ENCODE assay signal across 17 mouse cellular contexts in genomic region chr19:28192248-28192647, GRCm38 (mm10).
DNase-seq lines count a peak whose midpoint lies in the region; ATAC-seq and TF ChIP-seq lines count a peak whose summit lies in the region.
"Had no signal": no experiment of that assay in that cellular context is flagged by ENCODE, and none has a peak within 500 bp of the region (broad histone marks: within the 10 kb centered on the region; RNA-seq: fewer than 3 reads in every experiment).

No protein-coding gene starts in this region.

- H3K27ac ChIP-seq in forebrain, embryonic 14.5 days (ENCODE audit: low read depth, low read length) = no peak overlapping the region
- no peak overlapping the region for H3K27ac ChIP-seq in forebrain, postnatal 0 days (ENCODE audit: low read depth, low read length)
- H3K27ac ChIP-seq in kidney, embryonic 15.5 days = peak overlapping the region; percentile 75; the same call in 1 of the 2 replicates
- H3K27ac ChIP-seq in midbrain, embryonic 10.5 days (replicated peaks) = 0 out of 2 replicates have a peak overlapping the region, but pooled peaks have one; percentile 53
- no peak overlapping the region for H3K27ac ChIP-seq in midbrain, embryonic 15.5 days
- H3K27ac ChIP-seq: embryonic facial prominence, embryonic 10.5 days; forebrain, embryonic 15.5 days; hindbrain, embryonic 10.5 days had no signal

- H3K9me3 ChIP-seq in forebrain, embryonic 14.5 days (replicated peaks; ENCODE audit: control insufficient read depth, low read length) = no peaks in the 10 kb centered on the region; the same call in 1 of the 2 replicates
- H3K9me3 ChIP-seq in forebrain, postnatal 0 days (ENCODE audit: low read length) = 0 out of 2 replicates have a peak, but pooled peaks cover 4% of the 10 kb centered on the region
- no peaks in the 10 kb centered on the region; the same call in 1 of the 2 replicates for H3K9me3 ChIP-seq in kidney, embryonic 15.5 days (replicated peaks)
- H3K9me3 ChIP-seq in midbrain, embryonic 10.5 days (replicated peaks) = peaks cover 4% of the 10 kb centered on the region; the same call in 1 of the 2 replicates
- no peaks in the 10 kb centered on the region for H3K9me3 ChIP-seq in midbrain, embryonic 15.5 days
- H3K9me3 ChIP-seq: embryonic facial prominence, embryonic 10.5 days; forebrain, embryonic 15.5 days; heart, embryonic 12.5 days; hindbrain, embryonic 10.5 days had no signal

- peaks cover 7% of the 10 kb centered on the region; the same call in 1 of the 2 replicates for H3K4me1 ChIP-seq in forebrain, embryonic 14.5 days (ENCODE audit: control insufficient read depth, insufficient read depth, low read length)
- no peaks in the 10 kb centered on the region for H3K4me1 ChIP-seq in forebrain, postnatal 0 days (ENCODE audit: insufficient read depth)
- H3K4me1 ChIP-seq in kidney, embryonic 15.5 days = peaks cover 17% of the 10 kb centered on the region
- H3K4me1 ChIP-seq in midbrain, embryonic 10.5 days = peaks cover 19% of the 10 kb centered on the region
- peaks cover 11% of the 10 kb centered on the region for H3K4me1 ChIP-seq in midbrain, embryonic 15.5 days
- H3K4me1 ChIP-seq: heart, embryonic 12.5 days; hindbrain, embryonic 10.5 days had no signal

- CTCF ChIA-PET in Patski (lab: Charles Lee) = interaction anchor here (0.9 to 3.1 kb wide), 3 partner anchors 8 to 95 kb away, joined by 3 to 8 read pairs (median 5); no protein-coding TSS in a partner anchor

- in situ Hi-C loops in Patski (cut with MboI; ENCODE audit: low pct_unique_long_range_greater_than_20kb) = loop anchor here (5.0 kb wide), 1 partner anchor 100 kb away; no protein-coding TSS in a partner anchor

- DNase-seq in forebrain, embryonic 14.5 days (ENCODE audit: low spot score) = peak; percentile 6
- DNase-seq in forebrain, postnatal 0 days = no peak
- no peak for DNase-seq in kidney, postnatal 10 days
- no peak for DNase-seq in midbrain, embryonic 10.5 days (ENCODE audit: low spot score)
- DNase-seq in Patski (ENCODE audit: low read depth, low spot score) = no peak
- no peak for DNase-seq in gastrocnemius, postnatal 10 days
- DNase-seq: adrenal gland, adult 2 months; adrenal gland, postnatal 25 days; cerebellum, adult 2 months; cerebellum, postnatal 10 days; gastrocnemius, postnatal 25 days had no signal

- 22% methylated on average over 3 of the region's 3 CpGs for WGBS in forebrain, embryonic 14.5 days
- 47% methylated on average over 3 of the region's 3 CpGs for WGBS in forebrain, postnatal 0 days
- 55% methylated on average over 3 of the region's 3 CpGs for WGBS in kidney, embryonic 15.5 days
- WGBS in midbrain, embryonic 10.5 days = 77% methylated on average over 3 of the region's 3 CpGs
- WGBS in midbrain, embryonic 15.5 days = 56% methylated on average over 3 of the region's 3 CpGs

- no peak overlapping the region for H3K9ac ChIP-seq in forebrain, embryonic 14.5 days (ENCODE audit: low read length)
- H3K9ac ChIP-seq in forebrain, postnatal 0 days = no peak overlapping the region
- no peak overlapping the region for H3K9ac ChIP-seq in kidney, embryonic 15.5 days
- H3K9ac ChIP-seq in midbrain, embryonic 15.5 days = no peak overlapping the region
- H3K9ac ChIP-seq: forebrain, embryonic 15.5 days; heart, embryonic 12.5 days had no signal

- H3K4me2 ChIP-seq in forebrain, embryonic 14.5 days (ENCODE audit: low read length) = no peak overlapping the region
- H3K4me2 ChIP-seq in forebrain, postnatal 0 days (ENCODE audit: low read depth) = no peak overlapping the region
- no peak overlapping the region for H3K4me2 ChIP-seq in kidney, embryonic 15.5 days
- H3K4me2 ChIP-seq in midbrain, embryonic 15.5 days = no peak overlapping the region
- H3K4me2 ChIP-seq: forebrain, embryonic 15.5 days; heart, embryonic 12.5 days had no signal

- H3K27me3 ChIP-seq in forebrain, embryonic 14.5 days (replicated peaks; ENCODE audit: control insufficient read depth, insufficient read depth, low read length) = no peaks in the 10 kb centered on the region
- no peaks in the 10 kb centered on the region for H3K27me3 ChIP-seq in forebrain, postnatal 0 days (ENCODE audit: insufficient read depth, low read length)
- H3K27me3 ChIP-seq in kidney, embryonic 15.5 days = no peaks in the 10 kb centered on the region
- no peaks in the 10 kb centered on the region for H3K27me3 ChIP-seq in midbrain, embryonic 10.5 days (ENCODE audit: low read depth, poor library complexity, severe bottlenecking)
- no peaks in the 10 kb centered on the region for H3K27me3 ChIP-seq in midbrain, embryonic 15.5 days (replicated peaks)
- no peaks in the 10 kb centered on the region for H3K27me3 ChIP-seq in Patski
- H3K27me3 ChIP-seq: forebrain, embryonic 15.5 days; heart, embryonic 12.5 days had no signal

- H3K36me3 ChIP-seq in forebrain, embryonic 14.5 days (ENCODE audit: control insufficient read depth, insufficient read depth, low read length) = no peaks in the 10 kb centered on the region
- H3K36me3 ChIP-seq in forebrain, postnatal 0 days (ENCODE audit: insufficient read depth) = no peaks in the 10 kb centered on the region
- no peaks in the 10 kb centered on the region for H3K36me3 ChIP-seq in kidney, embryonic 15.5 days
- no peaks in the 10 kb centered on the region for H3K36me3 ChIP-seq in midbrain, embryonic 10.5 days
- no peaks in the 10 kb centered on the region for H3K36me3 ChIP-seq in midbrain, embryonic 15.5 days (replicated peaks)
- H3K36me3 ChIP-seq: embryonic facial prominence, embryonic 10.5 days; forebrain, embryonic 15.5 days; heart, embryonic 12.5 days; hindbrain, embryonic 10.5 days had no signal

- H3K4me3 ChIP-seq in forebrain, embryonic 14.5 days (ENCODE audit: low read depth, low read length) = no peak overlapping the region
- H3K4me3 ChIP-seq in forebrain, postnatal 0 days (ENCODE audit: low read depth, low read length) = no peak overlapping the region
- H3K4me3 ChIP-seq in kidney, embryonic 15.5 days (replicated peaks) = no peak overlapping the region
- no peak overlapping the region for H3K4me3 ChIP-seq in midbrain, embryonic 10.5 days
- no peak overlapping the region for H3K4me3 ChIP-seq in midbrain, embryonic 15.5 days
- H3K4me3 ChIP-seq: embryonic facial prominence, embryonic 10.5 days; forebrain, embryonic 15.5 days; heart, embryonic 12.5 days; hindbrain, embryonic 10.5 days had no signal

- POLR2A ChIA-PET in Patski (lab: Charles Lee) = interaction anchor here (0.6 to 2.4 kb wide), 11 partner anchors 10 to 552 kb away, joined by 3 to 6 read pairs (median 4); no protein-coding TSS in a partner anchor

- ATAC-seq in forebrain, embryonic 14.5 days = no peak
- no peak for ATAC-seq in forebrain, postnatal 0 days
- 0 out of 2 replicates have a peak, but pooled peaks have one; percentile 29 for ATAC-seq in kidney, embryonic 15.5 days (replicated peaks; ENCODE audit: low FRiP score)
- no peak for ATAC-seq in midbrain, embryonic 15.5 days (replicated peaks)
- peak; percentile 48 for ATAC-seq in Patski

- no peak for TF ChIP-seq CTCF in forebrain, postnatal 0 days (IDR thresholded peaks at IDR 0.05; ENCODE audit: low read depth)
- no peak for TF ChIP-seq CTCF in Patski (IDR thresholded peaks at IDR 0.05)

Comparison
In these comparisons a context has a peak if more than half of its experiments do, and no peak if none do; other contexts are left out.
1. H3K27ac ChIP-seq: peak in kidney, embryonic 15.5 days (single experiment) and midbrain, embryonic 10.5 days (single experiment); none in forebrain, embryonic 14.5 days (single experiment), forebrain, postnatal 0 days (single experiment) and midbrain, embryonic 15.5 days (single experiment).
2. ATAC-seq: peak in kidney, embryonic 15.5 days (single experiment) and Patski (single experiment); none in forebrain, embryonic 14.5 days (single experiment), forebrain, postnatal 0 days (single experiment) and midbrain, embryonic 15.5 days (single experiment).